Mouse (Mus musculus) forebrain, embryonic 11.5 days (tissue): ENCODE data around the gene Stmn1. TPM values are rescaled to one million over a fixed set of nuclear protein-coding genes. Genes with fewer than 3 reads are reported as not detected.

Experiments used
- ATAC-seq: fragments of 200-750 bp; cut with Nextera tagmentation; replicated peaks from 2 replicates; pipeline ENCODE4 v1.8.0; 2017; ENCODE audit warnings: moderate TSS enrichment; ENCODE audit not compliant: low FRiP score
- DNase-seq: peaks from one replicate; pipeline ENCODE4 v3.0.0-alpha.2; 2017; ENCODE audit warnings: low spot score
- H3K27ac ChIP-seq: fragments of 300-500 bp; sonication (generic); 2 replicates; pipeline ENCODE4 v1.5.1; 2014; ENCODE audit warnings: low read depth, low read length
- H3K27me3 ChIP-seq: fragments of 300-500 bp; sonication (generic); 2 replicates; pipeline ENCODE4 v1.6.1; 2014; ENCODE audit warnings: mild to moderate bottlenecking, low read length, mixed read lengths; ENCODE audit not compliant: control insufficient read depth, insufficient read depth
- H3K36me3 ChIP-seq: fragments of 300-500 bp; sonication (generic); 2 replicates; pipeline ENCODE4 v1.6.1; 2014; ENCODE audit warnings: mild to moderate bottlenecking, low read length, moderate library complexity, mixed read lengths; ENCODE audit not compliant: control insufficient read depth, insufficient read depth
- H3K4me1 ChIP-seq: fragments of 300-500 bp; sonication (generic); replicated peaks from 2 replicates; pipeline ENCODE4 v1.6.1; 2014; ENCODE audit warnings: low read length, mixed read lengths; ENCODE audit not compliant: control insufficient read depth, insufficient read depth
- H3K4me2 ChIP-seq: fragments of 300-500 bp; sonication (generic); 2 replicates; pipeline ENCODE4 v1.6.1; 2014; ENCODE audit warnings: low read depth, mild to moderate bottlenecking, low read length, moderate library complexity, mixed read lengths; ENCODE audit not compliant: severe bottlenecking
- H3K4me3 ChIP-seq: fragments of 300-500 bp; sonication (generic); 2 replicates; pipeline ENCODE4 v1.5.1; 2014; ENCODE audit warnings: low read depth, low read length
- H3K9ac ChIP-seq: fragments of 300-500 bp; sonication (generic); 2 replicates; pipeline ENCODE4 v1.6.1; 2014; ENCODE audit warnings: low read length
- H3K9me3 ChIP-seq: fragments of 300-500 bp; sonication (generic); 2 replicates; pipeline ENCODE4 v1.6.1; 2016; ENCODE audit warnings: low read length, mixed read lengths; ENCODE audit not compliant: control insufficient read depth
- WGBS: fragments of 180-500 bp; shearing (Covaris S2); extraction: QIAGEN DNeasy Blood & Tissue Kit; methylation state at CpG from one replicate; pipeline ENCODE4 v1.1.7; 2014; 5-methylcytosine and 5-hydroxymethylcytosine counted together
- microRNA-seq: library from miRNA; unstranded; fragments of <30 nt; microRNA quantifications from one replicate; pipeline ENCODE4, GENCODE M21; 2016; ENCODE audit not compliant: insufficient number of aligned reads
- polyA plus RNA-seq: library from polyadenylated mRNA; unstranded; fragments of >200 nt; fragmentation: Nextera tagmentation; extraction: Ambion mirVana; gene quantifications from 2 replicates; pipeline ENCODE4 v1.2.1, GENCODE M21; 2014

Stmn1 gene
- polyA plus RNA-seq, 1 experiment from 2014 or later, result 3,150 TPM

DNA sequence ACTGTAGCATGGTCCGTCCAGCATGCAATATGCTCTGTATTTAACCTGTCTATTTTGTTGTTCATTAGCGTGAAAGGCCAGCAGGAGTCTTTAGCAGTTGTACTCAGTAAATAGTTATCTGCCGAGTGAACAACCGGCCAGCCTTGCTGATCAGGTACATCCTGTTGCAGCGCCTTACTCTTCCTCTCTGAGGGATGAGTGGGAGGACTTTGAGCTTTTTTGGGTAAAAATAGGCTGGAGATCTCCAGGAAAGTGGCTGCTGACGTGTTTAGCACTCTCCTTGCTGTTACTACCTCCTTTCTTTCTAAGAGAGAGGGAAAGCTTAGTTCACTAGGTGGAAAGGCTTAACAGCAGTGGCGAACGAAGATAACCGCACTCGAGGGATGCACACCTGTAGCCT lies 49.6 kb downstream of the Stmn1 start:
- H3K9me3 ChIP-seq, result no peaks in the 10 kb centered on the region
- H3K4me1 ChIP-seq, result peaks cover under 1% of the 10 kb centered on the region; the same call in 1 of the 2 replicates
- H3K4me2 ChIP-seq, result no peak overlapping the region
- ATAC-seq (no peak), DNase-seq (no peak)
- H3K27ac ChIP-seq, result no peak overlapping the region
- no peak overlapping the region for H3K9ac ChIP-seq
- no peak overlapping the region for H3K4me3 ChIP-seq
- WGBS, result 87% methylated on average over 10 of the region's 10 CpGs
- no peaks in the 10 kb centered on the region; the same call in 1 of the 2 replicates for H3K36me3 ChIP-seq
- no peaks in the 10 kb centered on the region for H3K27me3 ChIP-seq

DNA sequence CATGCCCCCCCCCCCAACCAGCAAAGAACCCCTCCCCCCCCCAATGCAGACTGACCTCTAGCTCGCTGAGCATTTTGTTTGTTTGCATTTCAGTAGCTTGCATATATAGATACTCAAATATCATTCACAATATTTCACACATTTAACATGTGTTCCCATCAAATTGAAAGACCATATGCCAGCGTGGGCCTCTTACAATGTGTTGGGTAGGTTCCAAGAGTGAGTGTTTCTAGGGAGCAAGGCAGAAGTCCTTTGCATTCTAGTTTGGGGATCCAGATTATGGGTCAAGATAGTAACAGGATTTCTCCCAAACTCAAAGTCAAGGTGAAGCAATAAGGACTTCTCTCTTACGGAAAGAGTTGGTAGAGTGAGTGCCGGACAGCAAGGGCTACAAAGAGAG lies 50.4 kb downstream of the Stmn1 start:
- H3K36me3 ChIP-seq, result no peaks in the 10 kb centered on the region; the same call in 1 of the 2 replicates

DNA sequence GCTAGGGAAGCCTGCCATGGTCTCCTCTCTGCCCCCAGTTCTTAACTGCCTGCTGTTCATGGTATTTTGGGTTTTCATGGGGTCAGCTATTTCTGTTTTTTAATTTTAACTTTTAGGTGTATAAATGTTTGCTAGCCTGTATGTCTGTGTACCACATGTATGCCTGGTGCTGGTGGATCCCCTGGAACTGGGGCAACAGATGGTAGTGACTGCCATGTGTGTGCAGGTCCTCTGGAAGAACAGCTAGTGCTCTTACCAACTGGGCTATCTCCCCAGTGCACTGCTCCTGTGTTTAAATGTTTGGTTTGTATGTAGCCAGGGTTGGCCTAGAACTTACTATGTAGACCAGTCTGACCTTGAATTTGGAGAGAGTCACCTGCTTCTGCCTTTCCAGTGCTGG lies 51.2 kb downstream of the Stmn1 start:
- H3K27me3 ChIP-seq, result no peaks in the 10 kb centered on the region
- H3K4me2 ChIP-seq, result no peak overlapping the region
- no peaks in the 10 kb centered on the region for H3K9me3 ChIP-seq
- no peaks in the 10 kb centered on the region; the same call in 1 of the 2 replicates for H3K36me3 ChIP-seq
- no peaks in the 10 kb centered on the region; the same call in 1 of the 2 replicates for H3K4me1 ChIP-seq
- H3K27ac ChIP-seq, result no peak overlapping the region
- DNase-seq, result no peak
- no peak overlapping the region for H3K9ac ChIP-seq
- no peak for ATAC-seq
- H3K4me3 ChIP-seq, result no peak overlapping the region

More for the DNA sequence above, 50.4 kb downstream of the Stmn1 start:
- no peaks in the 10 kb centered on the region; the same call in 1 of the 2 replicates for H3K4me1 ChIP-seq
- DNase-seq (no peak), ATAC-seq (no peak)
- H3K4me3 ChIP-seq, result no peak overlapping the region
- no peaks in the 10 kb centered on the region for H3K9me3 ChIP-seq
- H3K9ac ChIP-seq, result no peak overlapping the region
- 94% methylated on average over 4 of the region's 4 CpGs for WGBS
- H3K4me2 ChIP-seq, result no peak overlapping the region
- H3K27ac ChIP-seq, result no peak overlapping the region
- no peaks in the 10 kb centered on the region for H3K27me3 ChIP-seq

Small RNA genes lying within 50 kb of the gene (microRNA-seq; reads per million reads assigned to microRNA genes)
- gene Gm23634, result 3.4 reads per million

Other genes with a start within 250 kb of the Stmn1 start
- gene Catsper4, start 240.9 kb upstream of the Stmn1 start, polyA plus RNA-seq, result not detected in 2 replicates
- 0.24 and 0.45 TPM in 2 replicates for gene Cnksr1, start 229.9 kb upstream of the Stmn1 start, polyA plus RNA-seq
- 0.64 and 0.77 TPM in 2 replicates for gene E130218I03Rik, start 224.7 kb upstream of the Stmn1 start, polyA plus RNA-seq
- gene Zfp593, start 222.7 kb upstream of the Stmn1 start, polyA plus RNA-seq, result 17.8 and 18.0 TPM in 2 replicates
- 0.63 TPM in 1 of 2 replicates, not detected in the other for gene Gm30191, start 221.4 kb upstream of the Stmn1 start, polyA plus RNA-seq
- 4.8 and 5.2 TPM in 2 replicates for gene Grrp1, start 214.2 kb upstream of the Stmn1 start, polyA plus RNA-seq
- 26.7 and 31.2 TPM in 2 replicates for gene Pdik1l, start 180.4 kb upstream of the Stmn1 start, polyA plus RNA-seq
- gene Trim63, start 153.2 kb upstream of the Stmn1 start, polyA plus RNA-seq, result 0.13 TPM in 1 of 2 replicates, not detected in the other
- gene Slc30a2, start 125.1 kb upstream of the Stmn1 start, polyA plus RNA-seq, result not detected in 2 replicates
- 0.15 and 0.71 TPM in 2 replicates for gene Extl1, start 84.5 kb upstream of the Stmn1 start, polyA plus RNA-seq
- 7.2 and 8.8 TPM in 2 replicates for gene Pafah2, start 72.0 kb upstream of the Stmn1 start, polyA plus RNA-seq
- gene Paqr7, start 28.4 kb downstream of the Stmn1 start, polyA plus RNA-seq, result 1.3 and 1.5 TPM in 2 replicates
- 8.7 and 9.3 TPM in 2 replicates for gene Aunip, start 42.7 kb downstream of the Stmn1 start, polyA plus RNA-seq
- gene Mtfr1l, start 67.1 kb downstream of the Stmn1 start, polyA plus RNA-seq, result 132 and 135 TPM in 2 replicates
- 38.5 and 47.9 TPM in 2 replicates for gene Selenon, start 83.8 kb downstream of the Stmn1 start, polyA plus RNA-seq
- 5.2 and 5.3 TPM in 2 replicates for gene Man1c1, start 236.0 kb downstream of the Stmn1 start, polyA plus RNA-seq